Mouse (Mus musculus) cerebellum, adult 2 months (tissue): ENCODE results near the gene Pum1.

Source experiments
- CTCF ChIP-seq: fragments of 200-500 bp; IDR thresholded peaks from 2 replicates; pipeline ENCODE4 v1.5.1; 2011; ENCODE audit warnings: low read depth, mild to moderate bottlenecking, control low read depth, low read length, moderate library complexity, borderline replicate concordance; ENCODE audit not compliant: insufficient read depth
- POLR2A ChIP-seq: fragments of 200-500 bp; IDR thresholded peaks from 2 replicates; pipeline ENCODE4 v1.6.1; 2011; ENCODE audit warnings: low read length, control low read depth, borderline replicate concordance; ENCODE audit not compliant: insufficient read depth

- TF ChIP-seq CTCF (no peak), POLR2A (no peak)
Observed at GRCm38 (mm10) chr4:130777647-130778046, 114.5 kb downstream of the Pum1 start.
